Mouse (Mus musculus) ES-E14 (cell line): ENCODE results near the gene Acpp. TPM values are rescaled to one million over a fixed set of nuclear protein-coding genes. Genes with fewer than 3 reads are reported as not detected.
A peak's percentile ranks its signal among the peaks of the same experiment; 100 is the strongest.

Experiments used
- DNase-seq: peaks from one replicate; pipeline ENCODE4 v3.0.0-alpha.2; 2013; ENCODE audit warnings: low read depth, low spot score
- H3K27ac ChIP-seq: 2 replicates; pipeline ENCODE4 v1.5.1; 2012; ENCODE audit warnings: low read depth, mild to moderate bottlenecking, low read length, moderate library complexity, mixed read lengths; ENCODE audit not compliant: poor library complexity, insufficient read depth, severe bottlenecking
- H3K36me3 ChIP-seq: 2 replicates; pipeline ENCODE4 v1.6.1; 2012; ENCODE audit warnings: mild to moderate bottlenecking, low read length, moderate library complexity, mixed read lengths; ENCODE audit not compliant: control insufficient read depth, poor library complexity, insufficient read depth, severe bottlenecking
- H3K4me1 ChIP-seq, 2 experiments: fragments of 150-350 bp in 1 of 2; sonication (generic) in 1 of 2; 2 replicates each; pipeline ENCODE4 v1.6.1; 2012; ENCODE audit warnings: low read length in 2 of 2, mild to moderate bottlenecking in 1 of 2, mixed read lengths in 1 of 2; ENCODE audit not compliant: control insufficient read depth in 2 of 2, insufficient read depth in 2 of 2, poor library complexity in 1 of 2
- H3K4me3 ChIP-seq, 2 experiments: fragments of 150-350 bp in 1 of 2; sonication (generic) in 1 of 2; 2 replicates each; pipeline ENCODE4 v1.5.1; 2012; ENCODE audit warnings: low read length in 2 of 2, low read depth in 1 of 2, mild to moderate bottlenecking in 1 of 2, mixed read lengths in 1 of 2; ENCODE audit not compliant: insufficient read depth in 1 of 2, poor library complexity in 1 of 2, severe bottlenecking in 1 of 2
- H3K9ac ChIP-seq: 2 replicates; pipeline ENCODE4 v1.6.1; 2012; ENCODE audit warnings: low read depth, mild to moderate bottlenecking, low read length, mixed read lengths; ENCODE audit not compliant: poor library complexity, insufficient read depth, severe bottlenecking
- H3K9me3 ChIP-seq: fragments of 150-350 bp; sonication (generic); 2 replicates; pipeline ENCODE4 v1.6.1; 2012; ENCODE audit warnings: low read depth, mild to moderate bottlenecking, low read length; ENCODE audit not compliant: control insufficient read depth, insufficient read depth
- CHD2 ChIP-seq: IDR thresholded peaks from 2 replicates; pipeline ENCODE4 v1.6.1; 2014; ENCODE audit warnings: mild to moderate bottlenecking, low read depth, low read length, inconsistent platforms
- HCFC1 ChIP-seq: IDR thresholded peaks from 2 replicates; pipeline ENCODE4 v1.6.1; 2012; ENCODE audit warnings: low read length, inconsistent platforms, borderline replicate concordance; ENCODE audit not compliant: insufficient read depth
- MAFK ChIP-seq: IDR thresholded peaks from 2 replicates; pipeline ENCODE4 v1.6.1; 2014; ENCODE audit warnings: mild to moderate bottlenecking, low read depth, low read length, inconsistent platforms; ENCODE audit not compliant: insufficient read depth
- ZC3H11A ChIP-seq: IDR thresholded peaks from 2 replicates; pipeline ENCODE4 v1.6.1; 2012; ENCODE audit warnings: low read depth, mild to moderate bottlenecking, inconsistent platforms, low read length, borderline replicate concordance
- ZNF384 ChIP-seq: IDR thresholded peaks from 2 replicates; pipeline ENCODE4 v1.6.1; 2012; ENCODE audit warnings: low read depth, low read length, inconsistent platforms
- in situ Hi-C, 2 experiments: fragments of 600-800 bp; cut with MboI; formaldehyde crosslinking; loops; one replicate each; pipeline ENCODE4 v1.15.1; 2025; ENCODE audit warnings: low sequenced_read_pairs in 2 of 2, inconsistent platforms in 1 of 2; ENCODE audit not compliant: unreplicated experiment in 2 of 2
- total RNA-seq: library from RNA; depleted of rRNA; stranded (reverse); fragments of 300-350 nt; gene quantifications from 2 replicates; pipeline ENCODE4 v1.2.3, GENCODE M21; 2012

Gene Acpp
- total RNA-seq, 1 experiment = 2.5 TPM

DNA sequence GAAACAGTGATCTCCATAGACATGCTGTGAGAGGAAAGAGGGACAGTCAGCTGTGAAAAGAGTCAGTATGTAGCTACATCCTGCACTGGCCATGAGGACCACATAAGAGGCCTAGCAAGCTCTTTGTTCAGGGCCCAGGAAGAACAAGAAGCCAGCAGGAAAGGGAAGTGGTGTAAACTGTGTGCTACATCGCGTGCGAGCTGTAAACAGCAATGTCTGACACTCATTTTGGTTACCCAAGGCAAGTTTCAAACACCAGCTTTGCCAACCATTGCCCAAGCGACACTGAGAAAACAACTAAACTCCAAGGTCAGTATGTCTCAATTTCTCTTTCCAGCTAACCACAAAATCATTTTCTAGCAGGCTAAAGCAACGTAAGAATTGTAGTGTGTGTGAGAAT is 6.2 kb downstream of the Acpp start:
- Histone ChIP-seq H3K4me3 (no peak overlapping the region), H3K36me3 (no peaks in the 10 kb centered on the region), H3K27ac (no peak overlapping the region), H3K9me3 (no peaks in the 10 kb centered on the region), H3K4me1 (no peaks in the 10 kb centered on the region), H3K9ac (no peak overlapping the region)
- in situ Hi-C loops = no loop called here
- no peak for TF ChIP-seq CHD2
- no peak for TF ChIP-seq MAFK
- no peak for TF ChIP-seq HCFC1
- TF ChIP-seq ZC3H11A = no peak
- TF ChIP-seq ZNF384 = no peak
- no peak for DNase-seq

DNA sequence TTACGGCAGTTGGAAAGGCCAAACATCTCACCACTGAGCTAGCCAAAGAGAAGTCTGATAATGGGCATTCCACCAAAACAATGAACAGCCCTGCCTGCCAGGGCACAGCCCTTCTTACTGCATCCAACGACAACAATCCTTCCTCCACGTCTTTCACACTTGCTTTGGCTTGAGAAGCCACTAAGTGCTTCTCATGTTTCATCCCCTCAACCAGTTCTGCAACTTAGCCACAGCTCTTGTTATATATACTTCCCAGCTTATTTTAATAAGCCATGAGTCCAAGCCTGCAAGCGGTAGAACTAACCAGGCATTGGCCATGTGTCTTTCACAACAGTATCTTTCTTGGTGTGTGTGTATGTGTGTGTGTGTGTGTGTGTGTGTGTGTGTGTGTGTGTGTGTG is 8.9 kb downstream of the Acpp start:
- in situ Hi-C loops = no loop called here
- DNase-seq = no peak

DNA sequence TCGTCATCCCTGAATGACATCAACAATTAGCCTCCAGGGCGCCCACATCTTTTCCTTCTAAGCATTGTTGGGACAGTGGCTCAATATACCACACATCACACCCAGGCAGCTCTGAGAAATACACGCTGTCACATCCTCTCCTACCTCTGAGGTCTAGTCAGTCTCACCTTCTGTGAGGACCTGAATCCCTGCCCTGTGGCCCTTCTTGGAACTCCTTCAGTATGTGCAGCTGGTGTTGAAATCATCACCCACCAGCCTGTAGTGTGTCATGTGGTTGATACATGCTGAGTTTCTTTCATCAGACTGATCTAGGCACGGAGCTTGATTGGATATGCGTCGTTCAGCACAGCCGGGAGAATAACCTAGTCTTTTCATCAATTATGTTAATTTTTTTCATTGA is 16.0 kb downstream of the Acpp start:
- TF ChIP-seq ZNF384 (no peak), MAFK (no peak), ZC3H11A (no peak), HCFC1 (no peak), CHD2 (no peak)
- DNase-seq = no peak
- no peaks in the 10 kb centered on the region for H3K4me1 ChIP-seq
- in situ Hi-C loops = no loop called here
- no peaks in the 10 kb centered on the region for H3K9me3 ChIP-seq
- H3K4me3 ChIP-seq = no peak overlapping the region
- no peaks in the 10 kb centered on the region for H3K36me3 ChIP-seq
- H3K9ac ChIP-seq = no peak overlapping the region
- no peak overlapping the region for H3K27ac ChIP-seq

More for the DNA sequence above, 8.9 kb downstream of the Acpp start:
- Histone ChIP-seq H3K36me3 (no peaks in the 10 kb centered on the region), H3K4me1 (no peaks in the 10 kb centered on the region), H3K9me3 (no peaks in the 10 kb centered on the region), H3K9ac (no peak overlapping the region), H3K4me3 (no peak overlapping the region), H3K27ac (no peak overlapping the region)
- TF ChIP-seq MAFK = no peak

DNA sequence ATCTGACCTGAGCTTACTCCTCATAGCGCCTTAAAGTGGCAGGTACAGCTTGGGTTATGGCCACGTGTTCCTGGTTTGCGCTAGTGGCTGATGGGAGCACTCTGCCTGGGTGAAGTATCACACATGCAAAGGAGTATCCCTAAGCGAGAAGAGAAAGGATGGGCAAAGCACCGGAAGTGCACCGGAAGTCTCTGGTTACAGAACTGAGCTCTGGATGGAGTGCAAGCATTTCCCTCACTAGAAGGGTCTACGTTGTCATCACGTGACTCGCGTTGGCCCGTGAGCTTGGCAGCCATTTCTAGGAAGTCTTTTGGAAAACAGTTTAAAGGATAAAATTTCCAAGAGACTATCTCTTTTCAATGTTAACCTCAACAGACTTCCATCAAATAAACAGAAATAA is 21.2 kb downstream of the Acpp start:
- no peak overlapping the region for H3K9ac ChIP-seq
- no peaks in the 10 kb centered on the region for H3K36me3 ChIP-seq
- H3K27ac ChIP-seq = no peak overlapping the region
- H3K9me3 ChIP-seq = no peaks in the 10 kb centered on the region
- no peak for TF ChIP-seq ZC3H11A
- TF ChIP-seq HCFC1 = no peak
- no peak for TF ChIP-seq MAFK
- TF ChIP-seq ZNF384 = no peak
- TF ChIP-seq CHD2 = no peak
- no peaks in the 10 kb centered on the region for H3K4me1 ChIP-seq
- in situ Hi-C loops = loop anchor here in 1 of 2 experiments (10.0 kb wide), 1 partner anchor 58 kb away; no protein-coding TSS in a partner anchor
- DNase-seq = no peak
- no peak overlapping the region for H3K4me3 ChIP-seq

DNA sequence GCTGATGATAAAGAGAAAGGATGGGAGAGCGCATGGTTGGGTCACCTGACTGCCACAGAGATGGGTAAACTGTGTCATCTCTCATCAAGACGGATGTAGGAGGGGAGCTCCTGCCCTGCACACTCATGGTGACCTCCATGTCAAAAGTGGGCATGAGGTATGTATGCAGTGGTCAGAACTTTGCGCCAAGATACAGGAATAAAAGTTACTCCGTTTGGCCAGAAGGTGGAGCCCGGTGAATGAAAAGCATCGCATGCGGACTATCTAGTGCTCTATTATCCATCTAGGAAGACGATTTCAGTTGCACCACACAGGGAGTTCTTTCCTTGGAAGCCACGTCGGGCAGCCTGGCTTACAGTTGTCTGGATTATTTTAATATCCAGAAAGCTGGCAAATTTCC is 22.0 kb downstream of the Acpp start:
- no peak overlapping the region for H3K9ac ChIP-seq
- no peaks in the 10 kb centered on the region for H3K4me1 ChIP-seq
- peak; percentile 62 for DNase-seq
- no peaks in the 10 kb centered on the region for H3K9me3 ChIP-seq
- H3K27ac ChIP-seq = no peak overlapping the region
- in situ Hi-C loops = loop anchor here in 1 of 2 experiments (10.0 kb wide), 1 partner anchor 59 kb away; no protein-coding TSS in a partner anchor
- TF ChIP-seq CHD2 (no peak), MAFK (no peak), ZC3H11A (peak; percentile 72), ZNF384 (no peak), HCFC1 (no peak)
- no peaks in the 10 kb centered on the region for H3K36me3 ChIP-seq
- H3K4me3 ChIP-seq = no peak overlapping the region
